Mouse (Mus musculus) MEL (cell line): ENCODE data around the gene Plcxd1.

Source experiments
- CTCF ChIP-seq, 3 experiments: IDR thresholded peaks in 2 of 3; conservative IDR thresholded peaks in 1 of 3; 2 replicates each; pipeline ENCODE4 v1.5.1; 2011 to 2012; ENCODE audit warnings: low read length in 3 of 3, low read depth in 2 of 3, mild to moderate bottlenecking in 2 of 3, improper control_type of control experiment in 1 of 3, inconsistent platforms in 1 of 3, mixed read lengths in 1 of 3, moderate library complexity in 1 of 3; ENCODE audit not compliant: control insufficient read depth in 1 of 3, insufficient read depth in 1 of 3, poor library complexity in 1 of 3, severe bottlenecking in 1 of 3
- EP300 ChIP-seq, 2 experiments: IDR thresholded peaks; 2 replicates each; pipeline ENCODE4 v1.6.1; 2011; ENCODE audit warnings: improper control_type of control experiment in 2 of 2, low read length in 2 of 2, low read depth in 1 of 2, mild to moderate bottlenecking in 1 of 2
- GATA1 ChIP-seq: IDR thresholded peaks from 2 replicates; pipeline ENCODE4 v1.6.1; 2011; ENCODE audit warnings: low read depth, low read length, improper control_type of control experiment
- HCFC1 ChIP-seq: IDR thresholded peaks from 2 replicates; pipeline ENCODE4 v1.6.1; 2012; ENCODE audit warnings: low read depth, mild to moderate bottlenecking, inconsistent platforms, low read length, improper control_type of control experiment, moderate library complexity
- MAX ChIP-seq: IDR thresholded peaks from 2 replicates; pipeline ENCODE4 v1.6.1; 2011; ENCODE audit warnings: low read length, improper control_type of control experiment
- MEF2A ChIP-seq: IDR thresholded peaks from 2 replicates; pipeline ENCODE4 v1.6.1; 2014; ENCODE audit warnings: low read depth, mild to moderate bottlenecking, inconsistent platforms, low read length, improper control_type of control experiment; ENCODE audit not compliant: poor library complexity, insufficient replicate concordance, severe bottlenecking; ENCODE audit errors: extremely low read depth
- MXI1 ChIP-seq: IDR thresholded peaks from 2 replicates; pipeline ENCODE4 v1.6.1; 2011; ENCODE audit warnings: mild to moderate bottlenecking, low read depth, low read length, improper control_type of control experiment
- MYC ChIP-seq: IDR thresholded peaks from 2 replicates; pipeline ENCODE4 v1.6.1; 2011; ENCODE audit warnings: low read depth, mild to moderate bottlenecking, low read length, improper control_type of control experiment, moderate library complexity
- POLR2A ChIP-seq, 2 experiments: IDR thresholded peaks; 2 replicates each; pipeline ENCODE4 v1.6.1; 2011 to 2012; ENCODE audit warnings: low read length in 2 of 2, mild to moderate bottlenecking in 2 of 2, control low read depth in 1 of 2, improper control_type of control experiment in 1 of 2, low read depth in 1 of 2, moderate library complexity in 1 of 2; ENCODE audit not compliant: control insufficient read depth in 1 of 2, insufficient read depth in 1 of 2, poor library complexity in 1 of 2
- POLR2AphosphoS5 ChIP-seq: IDR thresholded peaks from 2 replicates; pipeline ENCODE4 v1.6.1; 2012; ENCODE audit warnings: low read depth, borderline replicate concordance, mild to moderate bottlenecking, inconsistent platforms, low read length, moderate library complexity, mixed read lengths
- TAL1 ChIP-seq: IDR thresholded peaks from 2 replicates; pipeline ENCODE4 v1.6.1; 2012; ENCODE audit warnings: mild to moderate bottlenecking, inconsistent platforms, low read length, moderate library complexity, mixed read lengths
- TBP ChIP-seq: IDR thresholded peaks from 2 replicates; pipeline ENCODE4 v1.8.0; 2011; ENCODE audit warnings: low read depth, low read length, improper control_type of control experiment

DNA sequence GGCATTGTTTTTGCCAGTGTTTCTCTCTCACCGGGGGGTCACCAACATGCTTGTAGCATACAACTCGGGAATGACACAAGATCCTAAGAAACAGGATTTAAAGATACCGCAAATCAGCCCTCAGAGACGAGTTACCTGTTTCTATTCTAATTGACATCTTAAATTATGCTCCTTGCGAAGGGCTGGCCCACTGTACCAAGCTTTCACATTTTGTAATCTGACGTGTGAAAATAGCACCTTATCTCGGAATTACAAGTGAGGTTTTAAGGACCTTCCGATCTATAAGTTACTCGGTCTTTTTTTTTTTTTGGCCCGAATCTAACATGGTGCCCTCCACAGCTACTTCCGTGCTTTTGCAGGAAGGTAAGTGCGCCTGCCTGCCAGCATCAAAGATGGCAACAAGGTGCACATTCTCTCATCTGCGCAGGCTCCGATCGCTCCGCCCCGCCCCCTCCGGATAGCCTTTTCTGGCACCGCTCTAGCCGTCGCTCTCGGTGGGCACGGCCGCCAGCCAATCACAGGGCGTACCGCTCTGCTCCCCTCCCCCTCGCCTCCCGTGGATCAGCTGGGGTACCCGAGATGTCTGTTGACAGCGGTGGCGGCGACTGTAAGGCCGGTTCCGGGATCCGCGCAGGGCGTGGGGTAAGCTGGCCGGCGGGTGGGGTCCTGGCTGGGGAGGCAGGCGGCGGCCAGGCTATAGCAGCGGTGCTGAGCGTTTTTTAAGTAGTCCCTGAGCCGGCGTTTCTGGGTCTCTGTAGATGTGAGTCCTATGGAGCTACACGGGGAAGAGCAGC, 35.7 kb downstream of the Plcxd1 start, which contains the start of gene Chfr:
- TF ChIP-seq GATA1 (peak; percentile 39; the same call in 1 of the 2 replicates), POLR2AphosphoS5 (no peak), POLR2A (IDR thresholded peaks at IDR 0.05; ENCODE audit: control insufficient read depth in 1 of 2, insufficient read depth in 1 of 2, low read depth in 1 of 2, low read length in 2 of 2, poor library complexity in 1 of 2) (peak; percentile 79 to 83), HCFC1 (peak; percentile 96), TBP (peak; percentile 57; the same call in 1 of the 2 replicates), TAL1 (no peak), MAX (no peak), MXI1 (peak; percentile 92), EP300 (IDR thresholded peaks at IDR 0.05; ENCODE audit: low read depth in 1 of 2, low read length in 2 of 2) (peak in 1 of 2 experiments; percentile 49; a peak in 2 of 4 replicates), CTCF (IDR thresholded peaks at IDR 0.05 in 2 of 3, conservative IDR thresholded peaks at IDR 0.05 in 1 of 3; ENCODE audit: control insufficient read depth in 1 of 3, insufficient read depth in 1 of 3, low read depth in 2 of 3, low read length in 3 of 3, poor library complexity in 1 of 3, severe bottlenecking in 1 of 3) (no peak), MYC (peak; percentile 31; the same call in 1 of the 2 replicates), MEF2A (no peak)
